Mouse (Mus musculus) limb, embryonic 12.5 days (tissue): Measurements from ENCODE around the gene Zfp455. TPM values are rescaled to one million over a fixed set of nuclear protein-coding genes. Genes with fewer than 3 reads are reported as not detected.
"Not testable (repeated sequence)": the region's sequence is repeated elsewhere in the genome, so short reads cannot be mapped to it uniquely, and the experiment has no call there.

ENCODE experiments used
- ATAC-seq: fragments of 200-750 bp; cut with Nextera tagmentation; 2 replicates; pipeline ENCODE4 v1.8.0; 2017; ENCODE audit warnings: low read depth, moderate TSS enrichment; ENCODE audit not compliant: insufficient number of reproducible peaks, insufficient read depth, low FRiP score, low TSS enrichment
- H3K27ac ChIP-seq: fragments of 300-500 bp; sonication (generic); 2 replicates; pipeline ENCODE4 v1.5.1; 2016; ENCODE audit warnings: mild to moderate bottlenecking, moderate library complexity
- H3K27me3 ChIP-seq: fragments of 300-500 bp; sonication (generic); 2 replicates; pipeline ENCODE4 v1.6.1; 2016; ENCODE audit warnings: mild to moderate bottlenecking, moderate library complexity
- H3K36me3 ChIP-seq: fragments of 300-500 bp; sonication (generic); 2 replicates; pipeline ENCODE4 v1.6.1; 2016; ENCODE audit warnings: mild to moderate bottlenecking, moderate library complexity
- H3K4me1 ChIP-seq: fragments of 300-500 bp; sonication (generic); replicated peaks from 2 replicates; pipeline ENCODE4 v1.6.1; 2016
- H3K4me2 ChIP-seq: fragments of 300-500 bp; sonication (generic); 2 replicates; pipeline ENCODE4 v1.6.1; 2016; ENCODE audit warnings: mild to moderate bottlenecking, moderate library complexity
- H3K4me3 ChIP-seq: fragments of 300-500 bp; sonication (generic); replicated peaks from 2 replicates; pipeline ENCODE4 v1.5.1; 2016; ENCODE audit warnings: mild to moderate bottlenecking
- H3K9ac ChIP-seq: fragments of 300-500 bp; sonication (generic); replicated peaks from 2 replicates; pipeline ENCODE4 v1.6.1; 2016; ENCODE audit warnings: mild to moderate bottlenecking, moderate library complexity
- H3K9me3 ChIP-seq: fragments of 300-500 bp; sonication (generic); 2 replicates; pipeline ENCODE4 v1.6.1; 2016; ENCODE audit warnings: mild to moderate bottlenecking, moderate library complexity
- WGBS: fragments of 180-500 bp; shearing (Covaris S2); methylation state at CpG from one replicate; pipeline ENCODE4 v1.1.7; 2016; 5-methylcytosine and 5-hydroxymethylcytosine counted together
- polyA plus RNA-seq: library from polyadenylated mRNA; unstranded; fragments of >200 nt; fragmentation: Nextera tagmentation; extraction: Ambion mirVana; gene quantifications from 2 replicates; pipeline ENCODE4 v1.2.1, GENCODE M21; 2016

Gene Zfp455
- 2.1 and 2.7 TPM in 2 replicates for polyA plus RNA-seq

- Histone ChIP-seq H3K4me1 (no peaks in the 10 kb centered on the region; the same call in 1 of the 2 replicates), H3K36me3 (no peaks in the 10 kb centered on the region), H3K9me3 (no peaks in the 10 kb centered on the region), H3K4me3 (peak within 1 kb of the TSS; percentile 66), H3K27ac (0 out of 2 replicates have a peak within 1 kb of the TSS, but pooled peaks have one; percentile 23), H3K9ac (peak within 1 kb of the TSS; percentile 72), H3K4me2 (peak within 1 kb of the TSS; percentile 63), H3K27me3 (no peaks in the 10 kb centered on the region)
- ATAC-seq = peak; percentile 93
- WGBS = 2% methylated on average over 13 of the region's 13 CpGs
Observed at GRCm38 (mm10) chr13:67194340-67194894, at the start of gene Zfp455. TSS of gene Zfp455 (plus strand) at chr13:67194506.

- not testable (repeated sequence) for H3K4me1 ChIP-seq, ATAC-seq, H3K4me3 ChIP-seq, H3K27ac ChIP-seq, H3K36me3 ChIP-seq, H3K27me3 ChIP-seq, H3K9ac ChIP-seq, H3K9me3 ChIP-seq, H3K4me2 ChIP-seq
- WGBS = 58% methylated on average over 4 of the region's 4 CpGs
Observed at GRCm38 (mm10) chr13:67166122-67166521, 28.2 kb upstream of the Zfp455 start.

- peak; percentile 99 for ATAC-seq
- H3K4me3 ChIP-seq = peak within 1 kb of the TSS; percentile 63
- H3K9ac ChIP-seq = peak within 1 kb of the TSS; percentile 59
- H3K9me3 ChIP-seq, H3K27ac ChIP-seq, H3K27me3 ChIP-seq, H3K4me1 ChIP-seq, H3K36me3 ChIP-seq: not testable (repeated sequence)
- peak within 1 kb of the TSS; percentile 61 for H3K4me2 ChIP-seq
- 1% methylated on average over 17 of the region's 17 CpGs for WGBS
Observed at GRCm38 (mm10) chr13:67172991-67173722, 21.1 kb upstream of the Zfp455 start, which contains the start of gene Rsl1. TSS of gene Rsl1 (plus strand) at chr13:67173182.

GRCm38 (mm10) chr13:67173723-67174055 lies 20.6 kb upstream of the Zfp455 start:
- WGBS = 36% methylated on average over 5 of the region's 5 CpGs
- Histone ChIP-seq H3K9ac (peak overlapping the region; percentile 59; the same call in 1 of the 2 replicates), H3K9me3 (no peaks in the 10 kb centered on the region), H3K36me3 (peaks cover 9% of the 10 kb centered on the region; the same call in 1 of the 2 replicates), H3K27me3 (no peaks in the 10 kb centered on the region), H3K4me1 (no peaks in the 10 kb centered on the region), H3K4me2 (peak overlapping the region; percentile 61), H3K4me3 (peak overlapping the region; percentile 63), H3K27ac (no peak overlapping the region)
- ATAC-seq = no peak

- Histone ChIP-seq H3K9ac (no peak overlapping the region), H3K4me1 (no peaks in the 10 kb centered on the region), H3K36me3 (peaks cover 5% of the 10 kb centered on the region; the same call in 1 of the 2 replicates), H3K4me2 (no peak overlapping the region), H3K9me3 (no peaks in the 10 kb centered on the region), H3K27me3 (no peaks in the 10 kb centered on the region), H3K27ac (no peak overlapping the region), H3K4me3 (no peak overlapping the region)
- 77% methylated on average over 3 of the region's 3 CpGs for WGBS
- ATAC-seq = no peak
Observed at GRCm38 (mm10) chr13:67201656-67202055, 7.3 kb downstream of the Zfp455 start.

- Histone ChIP-seq H3K4me1 (no peaks in the 10 kb centered on the region), H3K9ac (no peak overlapping the region), H3K4me2 (no peak overlapping the region), H3K27me3 (no peaks in the 10 kb centered on the region), H3K4me3 (no peak overlapping the region), H3K27ac (no peak overlapping the region), H3K36me3 (no peaks in the 10 kb centered on the region), H3K9me3 (0 out of 2 replicates have a peak, but pooled peaks cover 3% of the 10 kb centered on the region)
- no peak for ATAC-seq
- WGBS = 66% methylated on average over 4 of the region's 4 CpGs
Observed at GRCm38 (mm10) chr13:67214015-67214607, 19.8 kb downstream of the Zfp455 start.

Other genes with a start within 250 kb of the Zfp455 start
- gene Zfp712, start 133.3 kb upstream of the Zfp455 start, polyA plus RNA-seq = 4.3 and 4.9 TPM in 2 replicates
- 8.4 and 8.7 TPM in 2 replicates for gene Zfp708, start 96.5 kb upstream of the Zfp455 start, polyA plus RNA-seq
- 2.3 and 3.1 TPM in 2 replicates for gene Gm28557, start 85.9 kb upstream of the Zfp455 start, polyA plus RNA-seq
- gene Rslcan18, start 78.2 kb upstream of the Zfp455 start, polyA plus RNA-seq = 0.17 and 0.29 TPM in 2 replicates
- 1.9 and 2.5 TPM in 2 replicates for gene Zfp759, start 72.8 kb upstream of the Zfp455 start, polyA plus RNA-seq
- 7.6 and 8.1 TPM in 2 replicates for gene Rsl1, start 21.3 kb upstream of the Zfp455 start, polyA plus RNA-seq
- 1.5 and 2.0 TPM in 2 replicates for gene Zfp458, start 84.0 kb downstream of the Zfp455 start, polyA plus RNA-seq
- gene Zfp457, start 112.0 kb downstream of the Zfp455 start, polyA plus RNA-seq = 0.47 and 0.58 TPM in 2 replicates
- gene Zfp595, start 138.1 kb downstream of the Zfp455 start, polyA plus RNA-seq = 1.9 and 3.0 TPM in 2 replicates
- gene Gm28044, start 166.0 kb downstream of the Zfp455 start, polyA plus RNA-seq = not detected in 2 replicates
- 1.2 and 1.3 TPM in 2 replicates for gene Zfp953, start 166.1 kb downstream of the Zfp455 start, polyA plus RNA-seq
- gene Gm28041, start 181.2 kb downstream of the Zfp455 start, polyA plus RNA-seq = not detected in 2 replicates
- gene Zfp456, start 181.3 kb downstream of the Zfp455 start, polyA plus RNA-seq = 1.4 and 1.8 TPM in 2 replicates
- gene Zfp429, start 205.3 kb downstream of the Zfp455 start, polyA plus RNA-seq = 4.9 and 5.1 TPM in 2 replicates
- 1.5 and 2.3 TPM in 2 replicates for gene Zfp459, start 226.9 kb downstream of the Zfp455 start, polyA plus RNA-seq